Mouse (Mus musculus) MN1 (cell line): Measurements from ENCODE around the gene Fxyd2.
A peak's percentile ranks its signal among the peaks of the same experiment; 100 is the strongest.

ENCODE experiments used
- DNase-seq: peaks from one replicate; pipeline ENCODE4 v3.0.0-alpha.2; 2016; ENCODE audit warnings: low spot score

Fxyd2 gene

GRCm38 (mm10) chr9:45399434-45399833 lies at the start of gene Fxyd2:
Fxyd2 (plus strand) TSS chr9:45399669.
- no peak for DNase-seq

GRCm38 (mm10) chr9:45349851-45350250 lies 49.6 kb upstream of the Fxyd2 start:
- DNase-seq: no peak

DNA sequence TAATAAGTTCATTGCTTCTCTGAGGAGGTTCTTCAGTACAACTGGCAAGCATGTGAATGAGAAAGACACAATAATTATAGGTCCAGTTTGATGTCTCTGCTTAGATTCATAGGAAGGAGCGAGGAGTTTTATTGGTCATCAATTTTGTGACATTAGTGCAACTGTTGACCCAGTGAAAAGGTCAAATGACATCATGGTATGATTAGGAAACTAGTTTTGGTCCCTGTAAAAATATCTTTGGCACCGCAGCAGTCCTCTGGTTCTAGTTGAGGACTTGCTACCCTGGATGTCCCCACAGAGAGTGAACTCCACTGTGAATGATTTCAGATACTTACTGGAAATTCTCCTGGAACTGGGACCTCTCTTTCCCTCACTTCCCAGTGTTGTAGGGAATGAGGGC lies 44.3 kb upstream of the Fxyd2 start:
- no peak for DNase-seq

GRCm38 (mm10) chr9:45358356-45358755 lies 41.1 kb upstream of the Fxyd2 start:
- DNase-seq: no peak

- no peak for DNase-seq
These were observed 37.4 kb upstream of the Fxyd2 start for GRCm38 (mm10) chr9:45362051-45362461.

- no peak for DNase-seq
These were observed 35.7 kb upstream of the Fxyd2 start for GRCm38 (mm10) chr9:45363639-45364214.

GRCm38 (mm10) chr9:45367716-45368115 lies 31.8 kb upstream of the Fxyd2 start:
- DNase-seq: no peak

DNA sequence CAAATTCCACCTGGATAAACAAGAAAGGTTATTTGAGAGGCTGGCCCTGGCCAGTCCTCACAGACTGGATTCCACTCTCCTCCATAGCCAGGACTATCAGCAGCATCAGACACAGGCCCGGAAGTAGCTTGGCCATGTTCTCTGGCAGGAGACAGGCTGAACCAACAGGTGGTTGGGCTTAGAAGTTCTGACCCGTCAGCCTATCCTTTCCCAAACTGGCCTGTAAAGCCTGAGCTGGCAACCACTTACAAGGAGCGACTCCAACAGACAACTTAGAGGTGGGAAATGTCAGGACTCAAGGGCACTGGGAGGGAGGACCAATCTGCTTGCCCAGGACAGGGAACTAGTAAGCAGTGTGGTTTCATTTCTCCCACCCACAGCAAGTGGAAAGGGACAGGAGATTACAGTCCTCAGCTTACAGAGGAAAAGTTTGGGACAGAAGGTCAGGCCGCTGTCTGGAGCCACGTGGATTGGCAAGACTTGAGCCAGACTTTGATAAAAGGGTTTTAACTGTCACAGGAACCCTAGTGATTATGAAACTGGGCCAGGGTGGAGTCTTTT lies 31.0 kb upstream of the Fxyd2 start:
- no peak for DNase-seq

GRCm38 (mm10) chr9:45370117-45370561 lies 29.3 kb upstream of the Fxyd2 start, which contains the start of gene Fxyd6:
Fxyd6 (plus strand) TSS chr9:45370185.
- no peak for DNase-seq

DNA sequence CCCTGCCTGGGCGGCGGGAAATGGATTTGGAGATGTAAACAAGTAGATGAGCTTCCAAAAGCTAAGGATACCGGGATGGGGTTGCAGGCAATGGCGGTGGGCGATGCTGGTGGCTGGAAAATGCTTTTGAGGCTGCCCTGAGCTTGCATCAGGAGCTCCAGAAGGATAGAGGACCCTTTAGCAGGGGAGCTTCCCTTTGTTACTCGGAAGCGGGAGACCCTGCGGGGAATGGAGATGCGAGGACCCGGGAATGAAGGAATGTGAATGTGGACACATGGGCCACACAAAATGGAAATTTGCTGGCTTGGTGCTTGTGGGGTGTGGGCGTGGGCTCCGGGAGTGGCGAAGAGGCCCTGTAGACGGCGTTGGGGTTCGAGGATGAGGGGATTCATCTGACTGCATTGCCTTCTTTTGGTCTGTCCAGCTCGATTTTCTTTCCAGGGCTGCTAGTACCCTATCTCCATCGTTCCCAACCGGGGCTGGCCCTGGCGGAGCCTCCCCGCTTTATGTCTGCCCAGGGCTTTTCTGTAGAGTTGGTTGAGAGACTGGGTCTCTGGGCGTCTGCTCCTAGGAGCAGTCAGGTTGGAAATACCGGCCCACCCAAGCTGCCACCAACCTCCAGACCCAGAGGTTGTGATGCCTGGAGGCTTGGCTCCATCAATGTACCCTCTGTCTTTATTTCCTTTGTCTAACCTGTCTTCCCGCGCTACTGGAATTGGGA lies 28.7 kb upstream of the Fxyd2 start:
- DNase-seq: no peak

DNA sequence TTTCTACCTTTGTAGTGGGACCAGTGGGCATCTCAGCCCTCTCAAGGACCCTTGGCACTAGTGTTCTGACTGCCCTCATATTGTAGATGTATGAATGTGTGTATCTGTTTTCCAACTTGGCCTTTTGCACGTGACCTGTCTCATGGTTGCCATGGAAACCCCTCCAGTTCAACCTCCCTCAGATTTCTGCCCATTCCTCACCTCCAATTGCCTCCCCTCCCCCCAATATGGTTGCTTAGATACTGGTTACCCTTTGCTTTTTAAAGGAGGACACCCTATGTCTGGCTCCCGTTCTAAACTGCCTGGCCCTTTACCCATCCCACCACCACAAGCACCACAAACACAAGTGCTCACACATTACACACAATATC lies 28.1 kb upstream of the Fxyd2 start:
- DNase-seq: no peak

GRCm38 (mm10) chr9:45373896-45374295 lies 25.6 kb upstream of the Fxyd2 start:
- DNase-seq: no peak

- DNase-seq: no peak
These were observed 24.4 kb upstream of the Fxyd2 start for GRCm38 (mm10) chr9:45374988-45375502.

DNA sequence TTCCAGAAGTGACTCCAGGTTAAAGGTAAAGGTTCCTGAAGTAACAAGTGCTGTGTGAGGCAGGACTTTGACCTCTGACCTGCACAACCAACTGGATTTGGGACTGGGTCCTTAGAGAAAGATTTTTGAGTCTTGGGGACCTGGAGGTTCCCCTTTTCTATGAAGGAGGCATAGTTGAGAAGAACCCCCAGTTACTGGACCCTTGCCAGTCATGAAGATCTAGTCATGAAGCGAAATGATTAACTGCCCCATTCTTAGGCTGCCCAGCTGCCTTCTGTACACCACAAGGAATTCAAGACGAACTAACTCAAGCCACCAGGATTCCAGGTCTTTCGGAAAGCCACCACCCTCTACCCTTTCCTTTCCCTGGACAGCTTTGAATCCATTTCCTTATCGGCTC lies 23.0 kb upstream of the Fxyd2 start:
- no peak for DNase-seq

DNA sequence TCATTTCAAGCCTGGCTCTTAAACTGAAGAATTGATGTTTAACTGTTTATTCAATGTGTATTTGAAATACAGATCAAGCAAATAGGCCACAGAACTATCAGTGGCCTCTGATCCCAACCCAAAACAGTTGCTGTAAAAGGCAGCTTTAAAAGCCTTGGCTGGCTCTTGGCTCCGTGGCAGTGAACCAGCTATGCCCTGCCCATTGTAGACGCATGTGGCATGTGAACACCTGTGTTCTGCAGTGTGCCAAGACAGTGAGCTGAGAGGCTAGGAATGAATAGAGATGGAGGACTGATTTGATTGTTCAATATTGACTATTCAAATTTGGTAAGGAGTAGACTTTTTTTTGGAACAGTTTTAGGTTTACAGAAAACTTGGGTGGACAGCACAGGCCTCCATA lies 22.6 kb upstream of the Fxyd2 start:
- no peak for DNase-seq

DNA sequence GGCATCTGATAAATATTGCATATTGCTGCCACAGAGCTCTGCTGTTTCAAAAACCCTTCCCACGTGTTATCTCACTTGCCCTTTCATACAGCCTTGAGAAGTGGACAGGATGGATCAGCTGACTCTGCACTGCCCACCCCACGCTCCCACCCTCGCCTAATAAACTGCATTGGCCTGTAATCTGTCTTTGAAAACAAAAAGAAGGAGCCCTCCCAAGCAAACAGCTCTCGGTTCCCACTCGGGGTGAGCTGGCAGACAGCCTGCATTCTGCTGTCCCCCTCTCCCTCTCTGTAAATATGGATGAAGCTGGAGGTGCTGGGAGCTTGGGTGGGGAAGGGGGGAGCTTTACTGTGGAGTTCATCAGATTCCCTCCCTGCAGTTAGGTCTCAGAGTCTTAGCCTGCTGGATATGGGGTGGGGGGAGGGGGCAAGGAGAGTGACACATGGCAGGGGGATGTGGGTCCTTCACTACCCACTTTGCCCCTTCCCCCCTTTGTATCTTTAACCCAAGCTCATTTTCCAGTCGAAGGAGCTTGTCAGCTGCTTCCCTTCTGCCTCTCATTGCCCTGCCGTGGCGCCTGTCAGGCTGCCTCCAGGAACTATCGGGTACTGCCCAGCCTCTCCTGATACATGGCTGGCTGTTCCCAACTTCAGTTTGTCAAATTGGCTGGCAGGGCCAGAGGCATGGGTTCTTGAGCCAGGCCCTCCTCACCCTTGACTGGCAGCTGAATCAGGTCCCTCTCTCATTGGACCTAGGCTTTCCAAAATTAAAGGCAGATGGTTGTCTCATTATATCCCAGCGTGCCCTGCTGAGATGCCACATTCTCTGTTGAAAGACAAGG lies 18.8 kb upstream of the Fxyd2 start:
- DNase-seq: no peak

DNA sequence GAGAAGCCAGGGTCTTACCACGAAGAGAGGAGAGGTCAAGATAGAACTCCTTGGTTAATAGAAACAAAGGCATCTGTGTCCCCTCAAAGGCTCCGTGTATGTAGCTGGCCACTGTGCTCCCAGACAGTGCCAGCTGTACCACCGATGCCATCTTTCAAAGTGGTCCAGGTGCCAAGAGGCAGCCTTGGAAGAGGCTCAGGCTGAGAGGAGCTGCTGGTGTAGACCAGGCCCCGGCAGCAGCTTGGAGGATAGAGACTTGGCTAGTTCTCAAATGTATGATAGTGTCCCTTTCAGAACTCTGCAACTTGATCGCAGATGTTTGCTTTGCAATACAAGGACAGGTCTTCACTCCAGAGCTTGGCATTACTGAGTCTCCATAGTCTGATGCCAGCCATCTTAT lies 17.1 kb upstream of the Fxyd2 start:
- no peak for DNase-seq

- no peak for DNase-seq
These were observed 16.6 kb upstream of the Fxyd2 start for GRCm38 (mm10) chr9:45382834-45383233.

- no peak for DNase-seq
These were observed 15.6 kb upstream of the Fxyd2 start for GRCm38 (mm10) chr9:45383883-45384282.

DNA sequence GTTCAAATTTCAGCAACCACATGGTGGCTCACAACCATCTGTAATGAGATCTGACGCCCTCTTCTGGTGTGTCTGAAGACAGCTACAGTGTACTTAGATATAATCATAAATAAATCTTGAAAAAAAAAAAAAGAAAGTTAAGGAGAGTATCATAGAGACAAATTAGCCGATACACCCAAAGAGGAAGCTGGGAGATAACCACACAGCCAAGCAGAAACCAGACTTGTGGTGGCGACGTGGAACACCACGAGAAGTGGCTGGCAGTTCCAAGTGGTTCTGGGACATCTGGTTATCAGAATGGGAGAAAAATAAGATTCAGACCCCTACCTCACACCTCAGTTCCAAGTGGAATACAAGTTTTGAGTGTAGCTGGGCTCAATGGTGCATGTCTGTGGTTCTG lies 12.8 kb upstream of the Fxyd2 start:
- no peak for DNase-seq

GRCm38 (mm10) chr9:45388385-45388994 lies 11.0 kb upstream of the Fxyd2 start:
- DNase-seq: peak; percentile 92

- peak; percentile 92 for DNase-seq
These were observed 9.9 kb upstream of the Fxyd2 start for GRCm38 (mm10) chr9:45389596-45389995.
